Mouse (Mus musculus) embryo, embryonic 10 days (tissue): ENCODE data around the gene Tada2b.
A peak's percentile ranks its signal among the peaks of the same experiment; 100 is the strongest.

ENCODE experiments used
- DNase-seq: peaks from one replicate; pipeline ENCODE4 v3.0.0-alpha.2; 2015; ENCODE audit warnings: low spot score

The Tada2b gene

DNA sequence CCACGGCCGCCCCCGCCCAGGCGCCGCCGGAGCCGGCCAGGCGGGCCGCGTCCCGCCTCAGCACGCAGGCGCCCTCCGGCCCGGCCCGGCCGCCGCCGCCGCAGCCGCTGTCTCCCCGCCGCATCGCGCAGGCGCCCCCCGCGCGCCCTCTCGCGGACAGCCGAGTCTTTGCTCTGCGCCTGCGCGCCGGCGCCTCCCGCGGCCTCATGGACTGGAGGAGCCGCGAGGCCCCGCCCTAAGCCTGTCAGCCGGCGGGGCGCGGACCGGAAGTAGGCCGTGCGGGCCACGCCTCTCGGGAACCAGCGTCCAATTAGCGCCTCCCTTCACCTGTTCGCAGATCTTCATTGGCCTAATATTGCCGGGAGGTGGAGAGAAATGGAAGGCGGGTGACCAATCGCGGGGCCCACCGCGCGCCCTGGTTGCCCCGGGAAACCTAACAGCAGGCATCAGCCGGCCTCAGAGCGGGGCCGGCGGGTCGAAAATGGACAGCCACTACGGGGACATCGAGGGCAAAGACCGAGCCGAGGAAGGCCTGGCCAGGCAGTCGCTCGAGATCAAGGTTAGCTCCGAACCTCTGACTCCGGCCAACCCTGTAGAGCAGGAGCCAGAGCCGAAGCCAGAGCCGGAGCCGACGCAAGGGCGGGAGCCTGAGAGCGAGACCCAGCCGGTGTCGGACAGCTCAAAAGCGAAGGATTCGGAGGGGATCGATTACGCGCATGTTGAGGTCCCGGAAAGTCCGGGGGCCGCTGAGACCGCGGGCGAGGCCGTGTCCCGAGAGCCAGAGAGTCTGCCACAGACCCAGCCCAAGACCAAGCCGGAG, at the start of gene Tada2b, which contains the start of gene Ccdc96:
Tada2b (minus strand) TSS at position 115 of the 820 bp plus-strand sequence.
Ccdc96 (plus strand) TSS at position 418 of the 820 bp plus-strand sequence.
- peak; percentile 99 for DNase-seq

DNA sequence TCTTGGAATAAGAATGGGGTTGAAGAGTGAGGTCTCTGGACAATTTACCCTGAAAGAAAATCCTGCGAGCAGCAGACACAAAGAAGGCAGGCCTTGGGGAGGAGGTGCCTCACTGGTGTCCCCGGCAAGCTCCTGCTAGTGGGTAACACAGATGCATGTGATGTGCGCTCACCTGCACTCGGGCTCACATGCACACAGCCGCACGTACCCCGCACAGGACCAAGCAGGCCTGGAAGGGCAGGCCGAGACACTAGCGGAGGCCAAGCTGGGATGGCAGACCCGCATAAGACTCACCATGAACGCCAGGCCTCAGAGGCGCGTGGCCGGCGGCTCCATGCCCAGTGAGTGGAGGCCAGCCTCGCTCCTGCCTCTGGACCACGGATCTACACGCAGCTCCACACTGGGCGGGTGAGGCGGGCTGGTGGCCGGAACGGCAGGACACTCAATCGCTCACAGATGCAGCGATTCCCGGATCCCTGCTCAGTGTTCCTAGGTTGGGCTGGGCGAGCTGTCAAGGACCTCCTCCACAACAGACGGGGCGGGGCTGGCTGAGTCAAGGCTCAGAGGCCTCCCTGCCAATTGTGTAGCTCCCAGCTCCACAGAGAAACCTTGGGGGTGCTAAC, 46.2 kb upstream of the Tada2b start:
- peak; percentile 98 for DNase-seq

DNA sequence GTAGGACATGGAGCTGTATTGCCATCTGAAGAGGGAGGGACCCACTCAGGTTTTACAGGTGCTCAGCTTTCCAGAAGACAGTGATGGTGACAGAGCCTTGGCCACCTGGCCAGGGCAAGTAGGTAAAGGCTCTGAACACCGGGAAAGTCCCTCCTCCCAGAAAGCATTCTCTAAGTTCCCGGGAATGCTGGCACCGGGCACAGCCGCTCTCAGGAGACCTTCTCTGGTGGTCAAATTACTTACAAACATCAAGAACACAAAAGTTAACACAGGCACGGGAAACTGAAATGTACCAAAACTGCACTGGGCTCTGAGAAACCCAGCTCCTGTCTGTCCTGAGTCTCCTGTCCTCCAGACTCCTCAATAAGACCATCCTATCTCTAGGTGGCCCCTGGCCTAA, 45.6 kb upstream of the Tada2b start:
- DNase-seq, result no peak

DNA sequence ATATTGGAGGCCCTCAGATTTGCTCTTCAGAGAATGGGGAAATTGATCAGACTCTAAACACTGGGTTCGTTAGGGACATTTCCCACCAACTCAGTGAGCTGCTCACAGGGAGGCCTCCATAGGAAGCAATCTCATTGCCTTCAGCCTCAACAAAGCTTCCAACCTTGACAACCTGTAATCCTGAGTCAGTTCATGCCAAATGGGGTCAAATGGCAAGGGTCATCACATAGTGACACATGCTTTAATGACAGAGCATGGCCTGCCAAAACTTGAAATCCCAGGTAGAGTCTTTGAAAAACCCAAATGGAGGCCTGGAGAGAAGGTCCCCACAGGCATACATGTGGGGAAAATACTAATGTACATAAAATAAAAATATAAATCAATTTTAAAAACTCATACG, 42.8 kb upstream of the Tada2b start:
- no peak for DNase-seq

DNA sequence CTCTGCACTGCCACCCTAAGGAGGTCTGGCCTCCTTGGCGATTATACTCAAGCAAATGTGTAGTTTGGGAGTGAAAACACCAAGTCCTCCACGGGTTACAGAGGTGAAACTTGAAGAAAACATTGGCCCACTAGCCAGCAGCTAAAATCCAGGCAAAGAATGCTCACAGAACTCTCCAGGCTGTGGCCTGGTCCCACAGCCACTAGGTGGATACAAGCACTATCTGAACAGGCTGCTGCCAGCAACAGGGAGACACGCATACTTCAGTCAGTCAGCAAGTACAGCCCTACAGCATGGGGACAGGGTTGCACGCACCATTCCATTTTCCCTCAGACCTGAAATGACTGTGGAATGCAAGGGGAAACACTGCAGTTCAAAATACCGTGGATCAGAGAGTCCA, 42.2 kb upstream of the Tada2b start:
- no peak for DNase-seq

DNA sequence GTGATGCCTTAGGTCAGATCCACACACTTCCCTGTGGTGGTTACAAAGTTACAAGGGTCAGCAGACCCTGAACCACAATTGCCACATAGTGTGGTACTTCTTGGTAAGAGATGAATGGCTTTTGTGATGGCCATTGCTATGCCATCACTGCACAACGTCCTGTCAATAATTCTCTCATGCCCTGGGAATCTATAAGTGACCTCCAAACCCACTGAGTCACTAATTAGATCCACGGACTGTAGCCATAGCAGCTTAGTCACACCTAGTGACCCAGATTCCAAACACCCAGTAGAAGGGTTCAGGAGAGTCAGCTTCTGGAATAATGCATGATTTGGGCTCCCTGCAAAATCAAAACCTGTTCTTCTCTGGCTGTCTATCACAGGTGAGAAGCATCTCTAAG, 41.1 kb upstream of the Tada2b start:
- no peak for DNase-seq

DNA sequence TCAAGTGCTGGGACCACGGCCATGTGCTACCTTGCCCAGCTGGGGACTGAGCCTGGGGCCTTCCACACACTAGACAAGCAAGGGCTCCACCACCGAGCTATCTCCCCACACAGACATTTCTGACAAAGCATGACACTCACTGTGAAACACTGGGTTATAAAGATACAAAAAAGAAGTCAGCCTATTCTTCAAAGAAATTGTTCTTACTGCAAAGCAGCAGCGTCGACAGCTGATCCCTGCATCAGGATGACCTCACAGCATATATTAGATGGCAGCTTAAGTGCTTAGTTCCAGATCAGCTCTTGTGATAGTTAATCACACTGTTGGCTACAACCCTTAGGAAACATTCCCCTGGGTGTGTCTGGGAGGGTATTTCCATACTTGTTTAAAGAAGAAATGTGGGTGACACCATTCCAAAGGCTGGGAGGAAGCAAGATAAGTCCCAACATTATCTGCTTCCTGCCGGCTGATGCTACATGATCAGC, 39.2 kb upstream of the Tada2b start:
- DNase-seq, result no peak

DNA sequence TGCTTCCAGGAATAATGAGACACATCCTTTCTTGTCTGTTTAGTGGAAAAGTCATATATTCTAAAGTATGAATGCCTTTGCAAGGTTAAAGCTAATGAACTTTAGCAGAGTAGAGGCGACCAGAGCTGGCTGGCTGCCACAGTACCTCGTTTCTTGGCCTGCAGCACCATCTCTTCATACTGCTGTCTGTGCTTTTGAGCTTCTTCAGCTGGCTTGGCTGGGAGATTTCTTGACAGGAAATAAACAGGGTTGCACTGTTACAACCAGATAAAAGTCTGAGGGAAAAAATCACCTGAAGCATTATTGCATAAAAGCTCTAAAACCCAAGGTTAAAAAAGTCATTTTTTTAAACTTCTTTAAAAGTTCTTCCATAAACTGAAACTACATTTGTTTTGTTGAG, 38.7 kb upstream of the Tada2b start:
- no peak for DNase-seq

DNA sequence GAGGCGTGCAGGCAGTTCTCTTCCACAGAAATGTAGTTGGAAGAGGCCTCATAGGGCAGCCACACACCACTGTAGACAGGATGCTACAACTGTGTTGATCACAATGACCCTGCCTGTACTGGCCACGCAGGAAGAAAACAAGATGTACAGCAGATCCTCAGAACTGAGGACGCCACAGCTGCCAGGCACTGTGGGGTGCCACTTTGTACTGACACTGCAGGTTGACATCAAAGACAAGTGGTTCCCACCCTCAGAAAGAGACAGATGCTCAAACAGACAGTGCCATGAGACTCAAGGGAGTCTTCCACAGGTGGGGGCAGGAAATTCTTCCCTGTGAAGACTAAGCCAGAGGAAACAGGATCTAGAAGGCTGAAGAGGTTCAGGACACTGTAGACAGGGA, 35.7 kb upstream of the Tada2b start:
- no peak for DNase-seq

DNA sequence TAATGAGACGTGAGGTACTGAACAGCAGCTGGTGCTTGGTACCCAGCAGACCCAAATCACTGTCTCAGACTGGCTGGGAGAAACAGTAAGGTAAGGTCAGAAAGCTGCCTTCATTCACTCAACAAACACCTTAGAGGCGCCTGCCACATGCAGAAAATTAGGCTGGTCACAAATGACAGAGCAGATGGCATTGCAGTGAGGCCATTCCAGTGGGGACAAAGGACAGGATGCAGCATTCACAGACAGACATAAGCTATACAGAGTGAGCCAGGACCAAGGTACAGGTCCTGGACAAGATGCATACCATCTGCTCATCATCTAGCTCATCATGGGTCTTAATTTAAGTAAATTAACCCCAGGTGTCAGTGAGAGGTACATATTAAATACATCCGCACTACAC, 33.5 kb upstream of the Tada2b start:
- no peak for DNase-seq

DNA sequence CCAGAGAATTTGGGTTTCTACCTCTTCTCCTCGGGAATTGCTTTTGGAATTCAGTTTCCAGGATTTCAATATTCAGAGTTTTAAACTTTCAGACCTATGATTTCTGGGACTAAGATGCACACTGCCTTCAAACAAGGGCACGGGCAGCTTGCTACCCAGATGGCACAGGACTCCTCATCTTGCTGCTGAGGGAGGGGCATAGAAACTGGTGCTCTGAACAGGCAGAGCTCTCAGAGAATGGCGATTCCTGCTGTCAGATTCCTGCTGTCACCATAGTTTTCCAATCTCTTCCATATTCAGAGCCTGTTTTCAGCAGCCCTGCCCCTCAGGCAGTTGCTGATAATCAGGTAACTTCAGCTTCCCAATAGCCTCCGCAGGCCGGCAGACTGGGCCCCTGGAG, 31.5 kb upstream of the Tada2b start:
- DNase-seq, result no peak

DNA sequence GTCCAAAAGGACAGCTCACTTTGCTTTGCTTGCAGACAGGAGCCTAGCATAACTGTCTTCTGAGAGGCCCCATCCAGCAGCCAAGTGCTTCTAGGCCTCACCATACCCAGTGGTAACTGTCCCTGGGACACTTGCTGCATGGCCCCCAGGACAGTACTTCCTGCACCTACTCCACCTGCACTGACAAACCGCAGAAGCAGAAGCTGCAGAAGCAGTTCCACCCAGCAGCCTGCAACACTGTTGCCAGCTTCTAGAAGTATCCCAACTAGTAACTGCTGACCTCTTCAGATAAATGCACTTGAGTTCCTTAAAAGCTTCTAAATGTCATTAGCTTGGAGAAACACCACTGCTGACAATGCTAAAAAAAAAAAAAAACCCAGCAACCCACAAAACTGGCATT, 31.0 kb upstream of the Tada2b start:
- DNase-seq, result no peak

DNA sequence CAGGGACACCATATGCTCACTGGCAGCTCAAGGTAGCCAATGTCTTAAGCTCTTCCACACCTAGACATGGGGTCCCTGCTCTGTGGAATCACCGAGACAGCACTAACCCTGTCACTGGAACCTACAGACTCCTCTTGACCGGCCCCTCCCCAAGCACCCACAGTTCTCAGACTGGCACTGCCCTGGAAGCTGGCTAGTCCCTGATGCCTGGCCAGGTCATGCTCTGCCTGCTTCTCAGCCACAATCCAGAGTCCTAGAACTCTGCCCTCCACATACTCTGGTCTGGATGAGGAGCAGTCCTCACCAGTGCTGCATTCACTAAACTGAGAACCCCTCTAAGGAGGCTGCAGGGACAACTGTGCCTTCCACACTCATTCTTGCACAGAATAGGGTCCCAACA, 26.9 kb upstream of the Tada2b start:
- no peak for DNase-seq

DNA sequence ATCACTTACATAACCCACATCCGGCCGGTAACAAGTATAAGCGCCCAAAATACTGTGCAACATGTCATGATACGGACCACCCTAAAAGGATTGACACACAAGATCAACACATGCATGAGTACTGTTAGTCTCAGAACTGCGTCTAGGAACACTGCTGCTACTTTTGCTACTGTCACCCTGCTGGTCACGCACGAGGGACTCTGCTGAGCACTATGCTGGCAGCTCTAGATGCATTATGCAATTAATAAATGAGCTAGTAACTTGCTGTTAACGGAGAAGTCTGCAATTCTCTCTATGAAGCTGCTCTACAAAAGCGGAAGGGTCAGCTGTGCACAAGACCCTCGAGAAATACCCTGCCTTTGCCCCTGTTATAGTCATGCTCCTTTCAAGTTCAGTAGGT, 24.3 kb upstream of the Tada2b start:
- DNase-seq, result no peak

DNA sequence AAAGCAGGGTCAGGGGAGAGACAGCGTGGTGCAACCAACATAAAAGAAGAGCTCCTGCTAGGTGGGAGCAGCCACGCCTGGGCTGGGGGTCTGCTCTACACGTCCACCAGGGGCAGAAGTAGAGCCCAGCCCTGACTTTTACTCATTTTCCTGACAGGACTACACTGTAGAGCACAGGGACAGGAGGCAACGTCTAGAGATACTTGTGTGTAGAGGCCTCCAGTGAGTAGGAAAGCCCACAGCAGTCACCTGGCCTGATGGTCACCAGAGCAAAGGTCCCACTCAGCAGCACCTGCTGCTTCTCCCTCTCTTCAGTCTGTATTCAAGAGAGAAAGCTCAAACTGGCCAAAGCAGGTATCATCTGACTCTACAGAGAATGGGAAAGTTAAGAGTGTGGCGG, 21.6 kb upstream of the Tada2b start:
- DNase-seq, result no peak

DNA sequence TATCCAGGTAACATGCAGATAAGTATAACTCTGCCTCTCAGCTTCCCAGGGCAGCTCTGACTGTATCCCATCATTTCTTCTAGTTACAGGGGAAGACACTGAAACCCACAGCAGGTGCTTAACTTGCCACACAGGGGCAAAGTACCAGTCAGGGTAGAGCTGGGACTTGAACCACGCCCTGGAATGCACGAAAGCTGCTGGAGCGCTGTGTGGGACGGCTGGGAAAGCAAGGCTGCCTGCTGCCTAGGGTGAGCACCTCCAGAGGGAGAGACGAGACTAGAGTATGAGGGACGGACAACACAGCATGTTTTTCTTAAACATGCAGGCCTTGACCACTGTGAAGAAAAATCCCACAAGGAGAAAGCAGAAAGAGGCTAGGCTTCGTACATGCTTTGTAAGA, 21.1 kb upstream of the Tada2b start:
- no peak for DNase-seq

DNA sequence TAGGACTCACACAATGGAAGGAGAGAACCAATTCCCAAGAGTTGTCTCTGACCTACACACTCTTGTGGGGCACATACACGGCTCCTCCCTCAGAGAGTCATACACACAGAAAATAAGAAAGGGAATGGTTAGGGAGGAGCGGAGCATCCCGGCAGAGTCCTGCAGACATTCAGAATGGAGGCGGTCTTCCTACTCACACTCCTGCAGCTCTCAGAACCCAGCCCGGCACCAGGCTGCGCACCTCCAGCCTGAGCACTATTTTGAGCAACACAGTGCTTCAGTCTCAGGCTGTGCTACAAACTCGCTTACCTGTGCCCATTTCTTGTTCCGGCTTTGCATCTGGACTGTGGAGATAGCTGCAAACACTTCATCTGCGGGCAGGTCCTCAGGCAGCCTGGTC, 10.6 kb upstream of the Tada2b start:
- no peak for DNase-seq

DNA sequence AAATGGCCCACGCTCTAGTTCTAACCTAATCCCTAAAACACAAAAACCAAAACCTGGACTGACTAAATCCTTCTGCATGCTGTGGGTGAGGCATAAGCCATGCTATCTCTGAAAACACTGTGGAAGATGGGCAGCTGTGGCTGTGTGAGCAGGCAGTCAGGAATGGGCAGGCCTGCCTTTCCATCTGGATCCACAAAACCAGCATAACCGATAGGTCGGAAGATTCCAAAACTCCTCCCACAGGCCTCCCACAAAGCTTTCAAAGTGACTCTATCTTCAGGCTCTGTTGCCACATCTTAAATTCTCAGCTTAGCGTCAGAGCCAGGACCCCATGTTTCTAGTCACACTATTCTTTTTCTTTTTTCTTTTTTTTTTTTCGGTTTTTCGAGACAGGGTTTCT, 9.8 kb upstream of the Tada2b start:
- DNase-seq, result no peak

DNA sequence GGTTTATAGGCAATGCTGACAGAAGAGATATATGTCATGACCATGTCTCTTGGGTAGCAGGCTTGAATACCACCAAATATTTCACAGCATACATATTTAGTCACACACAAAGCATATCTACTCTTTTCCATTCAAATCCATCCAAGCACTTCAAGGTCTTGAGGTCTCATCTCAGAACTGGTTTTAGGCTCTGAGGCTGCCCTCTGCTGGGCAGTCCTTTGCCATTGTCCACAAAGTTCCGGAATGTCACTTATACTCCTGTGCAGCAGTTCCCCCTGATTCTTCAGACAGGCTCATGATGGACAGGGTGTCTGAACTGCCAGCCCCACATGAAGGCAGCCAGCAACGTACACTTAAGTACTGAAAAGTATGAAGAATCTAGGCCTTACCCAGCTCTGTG, 5.1 kb upstream of the Tada2b start:
- peak; percentile 70 for DNase-seq

DNA sequence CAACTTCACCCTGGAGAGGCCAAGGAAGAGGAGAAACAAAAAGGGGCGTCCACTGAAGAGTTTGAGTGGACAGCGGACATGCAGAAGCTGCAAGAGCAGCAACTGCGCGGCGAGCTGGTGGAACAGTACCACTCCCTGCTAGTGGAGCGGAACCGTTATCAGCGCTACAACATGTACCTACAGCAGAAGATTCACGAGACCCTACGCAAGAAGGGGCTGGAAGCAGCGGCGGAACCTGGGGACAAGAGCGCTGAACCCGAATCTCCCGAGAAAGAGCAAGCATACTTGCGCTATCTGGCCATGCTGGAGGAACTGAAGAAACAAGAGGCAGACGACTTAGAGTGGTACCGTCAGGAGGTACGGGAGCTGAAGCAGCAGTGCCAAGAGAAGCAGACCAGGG, 1.2 kb upstream of the Tada2b start:
- no peak for DNase-seq

DNA sequence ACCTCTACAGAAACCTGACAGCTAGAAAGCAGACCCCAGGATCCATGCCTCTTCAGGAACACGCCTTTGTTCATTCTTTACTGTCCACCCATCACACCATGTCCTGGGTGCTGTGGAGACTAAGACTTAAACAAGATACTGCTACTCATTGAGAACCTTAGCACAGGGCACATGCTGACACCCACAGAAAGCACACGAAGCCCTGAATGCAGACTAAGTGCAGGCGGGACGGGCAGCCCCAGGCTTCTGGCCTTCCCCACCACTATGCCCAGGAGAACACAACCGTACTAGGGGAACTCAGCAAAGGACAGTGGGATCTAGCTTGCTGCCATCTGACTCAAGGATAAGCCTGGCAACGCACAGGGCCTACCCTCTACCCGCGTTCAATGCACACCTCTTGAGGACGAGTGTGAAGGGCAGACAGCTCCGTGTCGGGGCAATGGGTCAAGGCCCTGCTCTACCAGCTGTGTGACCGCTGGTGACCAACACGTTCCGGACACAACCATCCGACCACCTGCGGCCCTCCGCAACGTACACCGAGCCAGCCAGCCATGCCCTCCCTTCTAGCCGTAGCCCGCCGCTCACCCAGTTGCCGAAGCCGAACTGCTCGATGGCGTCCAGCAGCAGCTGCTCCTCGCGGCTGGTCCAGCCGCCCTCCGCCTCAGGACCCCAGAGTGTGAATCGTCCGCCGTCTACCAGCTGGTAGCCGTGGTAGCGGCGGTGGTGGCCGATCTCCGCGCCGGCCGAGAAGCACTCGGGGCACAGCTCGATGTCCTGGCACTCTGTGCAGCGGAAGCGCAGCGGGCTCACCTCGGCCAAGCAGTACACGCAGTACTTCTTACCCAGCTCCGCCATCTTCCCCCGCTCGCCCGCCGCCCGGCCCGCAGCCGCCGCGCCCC, 633 bp downstream of the Tada2b start:
- DNase-seq, result peak; percentile 49

DNA sequence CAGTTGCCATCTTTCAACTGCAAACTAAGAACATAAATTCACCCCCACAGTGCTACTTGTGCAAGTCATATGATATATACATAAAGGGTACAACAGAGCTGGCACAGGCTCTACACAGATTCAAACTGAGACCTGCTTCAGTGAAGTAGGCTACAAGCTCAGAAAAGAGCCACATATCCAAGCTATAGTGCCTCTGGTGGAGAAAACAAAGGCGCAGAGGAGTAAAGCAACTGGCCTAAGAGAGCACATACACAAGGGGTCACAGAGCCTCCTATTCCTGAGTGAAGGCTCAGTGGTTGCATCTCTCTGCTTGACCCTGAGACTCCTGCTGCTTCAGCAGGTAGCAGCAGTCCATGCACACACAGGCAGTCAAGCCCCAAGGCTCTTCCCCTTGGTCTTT, 3.0 kb downstream of the Tada2b start:
- DNase-seq, result no peak

DNA sequence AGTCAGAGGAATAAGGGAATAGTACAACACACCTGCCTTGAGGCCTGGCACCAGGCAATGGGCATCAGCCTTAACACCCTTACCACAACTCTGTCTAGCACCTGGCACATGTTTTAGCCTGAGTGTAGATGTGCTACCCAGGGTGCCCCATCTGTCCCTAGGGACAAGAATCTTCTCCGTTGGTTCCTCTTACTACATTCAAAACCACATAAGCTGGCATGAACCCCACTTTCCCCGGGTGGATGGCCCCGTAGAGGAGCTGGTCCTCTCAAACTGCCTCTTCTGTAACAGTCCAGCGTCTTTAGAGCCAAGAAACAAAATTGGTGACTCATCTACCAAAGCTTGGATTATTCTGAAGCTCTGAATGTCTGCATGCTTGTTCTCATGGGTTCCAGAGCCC, 3.7 kb downstream of the Tada2b start:
- DNase-seq, result no peak
